Mouse (Mus musculus): ENCODE data around the gene Zscan4-ps3. TPM values are rescaled to one million over a fixed set of nuclear protein-coding genes. Genes with fewer than 3 reads are reported as not detected.
"Not testable (repeated sequence)": the region's sequence is repeated elsewhere in the genome, so short reads cannot be mapped to it uniquely, and the experiment has no call there.

Gene Zscan4-ps3
- total RNA-seq (2017) = not detected in 2 replicates

DNA sequence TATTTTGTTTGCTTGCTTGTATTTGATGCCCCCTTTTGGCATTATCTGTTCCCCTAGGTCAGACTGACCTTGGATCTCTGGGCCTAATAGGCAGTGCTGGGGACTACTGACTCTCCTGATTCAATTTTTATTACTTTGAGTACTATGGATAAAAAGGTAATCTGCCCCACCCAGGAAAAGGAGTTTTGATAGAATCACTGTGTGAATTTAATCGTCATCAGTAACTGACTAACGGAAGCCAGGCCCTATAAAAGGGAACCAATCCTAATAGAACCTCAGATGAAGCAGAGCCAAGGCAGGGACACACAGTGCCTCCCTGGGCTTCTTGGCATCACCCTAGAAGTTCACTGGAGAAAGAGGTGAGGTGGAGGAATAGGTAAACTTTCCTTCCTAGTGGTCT is at the start of gene Zscan4-ps3:
TSS of gene Zscan4-ps3 (plus strand) at position 301 of the 400 bp plus-strand sequence.
- not testable (repeated sequence) for ATAC-seq (replicated peaks in 1 of 2; ENCODE audit: insufficient read depth in 1 of 2, low FRiP score in 2 of 2, low TSS enrichment in 1 of 2, low read depth in 1 of 2, poor library complexity in 2 of 2, severe bottlenecking in 2 of 2)

- ATAC-seq (replicated peaks in 1 of 2; ENCODE audit: insufficient read depth in 1 of 2, low FRiP score in 2 of 2, low TSS enrichment in 1 of 2, low read depth in 1 of 2, poor library complexity in 2 of 2, severe bottlenecking in 2 of 2) = not testable (repeated sequence)
Measured at GRCm38 (mm10) chr7:11617082-11617481, 8.0 kb downstream of the Zscan4-ps3 start.

Other genes starting within 250 kb of the Zscan4-ps3 start
- gene Zscan4f, start 211.4 kb upstream of the Zscan4-ps3 start, total RNA-seq (2017) = not detected in 2 replicates
- not detected in 2 replicates for gene Zscan4-ps2, start 95.0 kb upstream of the Zscan4-ps3 start, total RNA-seq (2017)
- gene Vmn1r72, start 70.8 kb downstream of the Zscan4-ps3 start, total RNA-seq (2017) = not detected in 2 replicates
- not detected in 2 replicates for gene Vmn1r73, start 121.0 kb downstream of the Zscan4-ps3 start, total RNA-seq (2017)
- gene Vmn1r74, start 224.7 kb downstream of the Zscan4-ps3 start, total RNA-seq (2017) = not detected in 2 replicates